Mouse (Mus musculus): Measurements from ENCODE around the gene Rbmx.

DNA sequence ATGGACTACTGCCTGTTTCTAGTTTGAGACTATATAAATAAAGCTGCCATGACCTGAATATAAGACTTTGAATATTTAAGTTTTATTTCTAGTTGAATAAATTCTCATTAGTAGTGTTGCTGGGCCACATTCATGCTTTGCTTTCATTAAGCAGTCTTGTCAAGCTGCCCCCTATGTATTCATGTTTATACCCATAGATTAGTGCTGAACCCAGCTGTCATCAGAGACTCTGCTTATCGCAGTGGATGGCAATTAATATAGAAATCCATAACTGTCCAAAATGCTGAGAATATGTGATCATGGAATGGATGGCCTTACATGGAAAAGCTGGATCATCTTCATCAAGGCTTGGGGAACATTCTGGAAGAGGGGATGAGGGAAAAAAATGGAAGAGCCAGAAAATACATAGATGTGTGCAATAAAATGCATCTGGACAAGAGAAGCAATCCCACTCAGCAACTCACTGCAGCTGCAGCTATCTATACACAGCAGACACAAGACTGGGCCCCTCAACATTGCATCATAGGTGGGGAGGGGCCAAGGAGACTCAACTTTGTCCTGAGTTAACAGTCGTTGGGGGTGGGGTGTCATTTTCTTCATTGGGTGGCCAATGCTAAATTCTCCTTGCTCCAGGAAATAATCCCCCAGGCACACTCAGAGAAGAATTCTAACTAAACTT is 27.8 kb downstream of the Rbmx start:
- TF ChIP-seq POLR2A (IDR thresholded peaks at IDR 0.05; ENCODE audit: control insufficient read depth, extremely low read depth, insufficient read depth, low read length, poor library complexity) (no peak), CTCF (IDR thresholded peaks at IDR 0.05; ENCODE audit: borderline replicate concordance, control insufficient read depth, extremely low read depth, insufficient read depth, low read length, poor library complexity) (no peak)

Measured in thymus, adult 2 months (tissue).